Mouse (Mus musculus) embryo, embryonic 9.5 days (tissue): Measurements from ENCODE around the gene Tmem175.
A peak's percentile ranks its signal among the peaks of the same experiment; 100 is the strongest.
"Not testable (repeated sequence)": the region's sequence is repeated elsewhere in the genome, so short reads cannot be mapped to it uniquely, and the experiment has no call there.

Source experiments
- DNase-seq: peaks from one replicate; pipeline ENCODE4 v3.0.0-alpha.2; 2017; ENCODE audit errors: extremely low spot score

Tmem175 gene

GRCm38 (mm10) chr5:108629634-108630483 is at the start of gene Tmem175, which contains the start of gene Gak:
TSS of gene Tmem175 (plus strand) at chr5:108629770.
TSS of gene Gak (minus strand) at chr5:108629755.
- DNase-seq, result peak; percentile 89

GRCm38 (mm10) chr5:108581361-108581891 is 48.1 kb upstream of the Tmem175 start:
- DNase-seq, result no peak

GRCm38 (mm10) chr5:108599923-108600322 is 29.6 kb upstream of the Tmem175 start:
- DNase-seq, result no peak

- DNase-seq, result no peak
Measured at GRCm38 (mm10) chr5:108602537-108602936, 27.0 kb upstream of the Tmem175 start.

- no peak for DNase-seq
Measured at GRCm38 (mm10) chr5:108610426-108610825, 19.1 kb upstream of the Tmem175 start.

- no peak for DNase-seq
Measured at GRCm38 (mm10) chr5:108621870-108622269, 7.7 kb upstream of the Tmem175 start.

GRCm38 (mm10) chr5:108626050-108626660 is 3.4 kb upstream of the Tmem175 start:
- no peak for DNase-seq

GRCm38 (mm10) chr5:108628891-108629633 is 508 bp upstream of the Tmem175 start:
- DNase-seq, result no peak

- DNase-seq, result no peak
Measured at GRCm38 (mm10) chr5:108633676-108634075, 4.1 kb downstream of the Tmem175 start.

- not testable (repeated sequence) for DNase-seq
Measured at GRCm38 (mm10) chr5:108634088-108634487, 4.5 kb downstream of the Tmem175 start.

GRCm38 (mm10) chr5:108636172-108636571 is 6.6 kb downstream of the Tmem175 start:
- no peak for DNase-seq

GRCm38 (mm10) chr5:108643674-108644073 is 14.1 kb downstream of the Tmem175 start:
- DNase-seq, result no peak

- no peak for DNase-seq
Measured at GRCm38 (mm10) chr5:108645651-108646342, 16.2 kb downstream of the Tmem175 start.

GRCm38 (mm10) chr5:108646343-108646660 is 16.7 kb downstream of the Tmem175 start:
- no peak for DNase-seq

- DNase-seq, result no peak
Measured at GRCm38 (mm10) chr5:108647311-108647710, 17.7 kb downstream of the Tmem175 start.

- no peak for DNase-seq
Measured at GRCm38 (mm10) chr5:108647820-108648465, 18.4 kb downstream of the Tmem175 start.

GRCm38 (mm10) chr5:108648937-108649576 is 19.5 kb downstream of the Tmem175 start:
- no peak for DNase-seq

GRCm38 (mm10) chr5:108650341-108650740 is 20.8 kb downstream of the Tmem175 start:
- DNase-seq, result no peak

- no peak for DNase-seq
Measured at GRCm38 (mm10) chr5:108651136-108651720, 21.7 kb downstream of the Tmem175 start.

- peak; percentile 42 for DNase-seq
Measured at GRCm38 (mm10) chr5:108651823-108652222, 22.3 kb downstream of the Tmem175 start.
